Mouse (Mus musculus) liver, adult (tissue): ENCODE data around the gene Gm17387.

Source experiments
- GATA4 ChIP-seq: IDR thresholded peaks from 2 replicates; pipeline ENCODE4 v1.6.1; 2014; ENCODE audit warnings: mild to moderate bottlenecking, low read length; ENCODE audit not compliant: insufficient replicate concordance

Gm17387 gene

GRCm38 (mm10) chr7:141052421-141052820 is 23.5 kb downstream of the Gm17387 start:
- TF ChIP-seq GATA4, result no peak

GRCm38 (mm10) chr7:141055785-141056184 is 26.9 kb downstream of the Gm17387 start:
- no peak for TF ChIP-seq GATA4

GRCm38 (mm10) chr7:141056976-141057375 is 28.0 kb downstream of the Gm17387 start:
- no peak for TF ChIP-seq GATA4

- no peak for TF ChIP-seq GATA4
Observed at GRCm38 (mm10) chr7:141057541-141057940, 28.6 kb downstream of the Gm17387 start.

- no peak for TF ChIP-seq GATA4
Observed at GRCm38 (mm10) chr7:141058601-141059341, 29.8 kb downstream of the Gm17387 start.

GRCm38 (mm10) chr7:141059929-141060328 is 31.0 kb downstream of the Gm17387 start:
- TF ChIP-seq GATA4, result no peak

- no peak for TF ChIP-seq GATA4
Observed at GRCm38 (mm10) chr7:141060426-141061242, 31.7 kb downstream of the Gm17387 start, which contains the start of gene B4galnt4. B4galnt4 (plus strand) TSS chr7:141061104.

- no peak for TF ChIP-seq GATA4
Observed at GRCm38 (mm10) chr7:141061269-141061692, 32.4 kb downstream of the Gm17387 start.

- no peak for TF ChIP-seq GATA4
Observed at GRCm38 (mm10) chr7:141062525-141062924, 33.6 kb downstream of the Gm17387 start.

- TF ChIP-seq GATA4, result no peak
Observed at GRCm38 (mm10) chr7:141063353-141063752, 34.4 kb downstream of the Gm17387 start.

GRCm38 (mm10) chr7:141064175-141064574 is 35.2 kb downstream of the Gm17387 start:
- TF ChIP-seq GATA4, result no peak

- TF ChIP-seq GATA4, result no peak
Observed at GRCm38 (mm10) chr7:141064576-141064975, 35.6 kb downstream of the Gm17387 start.

- TF ChIP-seq GATA4, result no peak
Observed at GRCm38 (mm10) chr7:141068351-141068750, 39.4 kb downstream of the Gm17387 start.

GRCm38 (mm10) chr7:141070058-141070862 is 41.3 kb downstream of the Gm17387 start:
- TF ChIP-seq GATA4, result no peak

- no peak for TF ChIP-seq GATA4
Observed at GRCm38 (mm10) chr7:141072017-141072745, 43.2 kb downstream of the Gm17387 start.
